In genomic region chr10:10252540-10253318, GRCm38 (mm10) we compare ENCODE assay signal across 8 mouse cellular contexts.
A peak's percentile ranks its signal among the peaks of the same experiment; 100 is the strongest.
DNase-seq lines count a peak whose midpoint lies in the region; ATAC-seq and TF ChIP-seq lines count a peak whose summit lies in the region.
"Had no signal": no experiment of that assay in that cellular context is flagged by ENCODE, and none has a peak within 500 bp of the region (broad histone marks: within the 10 kb centered on the region; RNA-seq: fewer than 3 reads in every experiment).

No protein-coding gene starts in this region.

- H3K4me3 ChIP-seq in midbrain, embryonic 14.5 days (replicated peaks; ENCODE audit: low read depth, low read length): no peak overlapping the region
- H3K4me3 ChIP-seq in midbrain, embryonic 15.5 days: no peak overlapping the region
- no peak overlapping the region for H3K4me3 ChIP-seq in bone marrow, adult 2 months (replicated peaks; ENCODE audit: control insufficient read depth, low read depth, low read length)
- H3K4me3 ChIP-seq: erythroblast, embryonic 14.5 days had no signal

- no peaks in the 10 kb centered on the region for H3K27me3 ChIP-seq in midbrain, embryonic 14.5 days (ENCODE audit: control insufficient read depth, insufficient read depth, low read length)
- no peaks in the 10 kb centered on the region for H3K27me3 ChIP-seq in midbrain, embryonic 15.5 days (replicated peaks)

- H3K4me2 ChIP-seq in midbrain, embryonic 14.5 days (ENCODE audit: low read length): no peak overlapping the region
- H3K4me2 ChIP-seq in midbrain, embryonic 15.5 days: no peak overlapping the region

- peak; percentile 11 for DNase-seq in midbrain, embryonic 14.5 days
- peak; percentile 13 for DNase-seq in right cerebral cortex, postnatal 25 days
- no peak for DNase-seq in gastrocnemius, postnatal 4 days (ENCODE audit: low spot score in 2 of 2)
- DNase-seq in testis, postnatal 14 days (ENCODE audit: low spot score): no peak

- no peaks in the 10 kb centered on the region for H3K9me3 ChIP-seq in midbrain, embryonic 14.5 days (ENCODE audit: control insufficient read depth, low read length)
- H3K9me3 ChIP-seq in midbrain, embryonic 15.5 days: no peaks in the 10 kb centered on the region

- no peak for TF ChIP-seq POLR2A in bone marrow, adult 2 months (IDR thresholded peaks at IDR 0.05; ENCODE audit: borderline replicate concordance, control insufficient read depth, low read depth, low read length)

- 76% methylated on average over 8 of the region's 8 CpGs for WGBS in midbrain, embryonic 14.5 days
- WGBS in midbrain, embryonic 15.5 days: 71% methylated on average over 8 of the region's 8 CpGs
- WGBS in bone marrow, adult 2 months: 60% methylated on average over 8 of the region's 8 CpGs

- H3K4me1 ChIP-seq in midbrain, embryonic 14.5 days (ENCODE audit: control insufficient read depth, insufficient read depth, low read length): no peaks in the 10 kb centered on the region
- H3K4me1 ChIP-seq in midbrain, embryonic 15.5 days: no peaks in the 10 kb centered on the region
- no peaks in the 10 kb centered on the region for H3K4me1 ChIP-seq in bone marrow, adult 2 months (ENCODE audit: control insufficient read depth, insufficient read depth, low read length)

- no peak overlapping the region for H3K27ac ChIP-seq in midbrain, embryonic 14.5 days (replicated peaks; ENCODE audit: low read depth, low read length)
- no peak overlapping the region for H3K27ac ChIP-seq in midbrain, embryonic 15.5 days
- no peak overlapping the region for H3K27ac ChIP-seq in bone marrow, adult 2 months (ENCODE audit: control insufficient read depth, insufficient read depth, low read depth, low read length, poor library complexity)

- H3K9ac ChIP-seq in midbrain, embryonic 14.5 days (replicated peaks; ENCODE audit: low read length): no peak overlapping the region
- no peak overlapping the region for H3K9ac ChIP-seq in midbrain, embryonic 15.5 days

- TF ChIP-seq CTCF in bone marrow, adult 2 months (IDR thresholded peaks at IDR 0.05; ENCODE audit: control insufficient read depth, insufficient read depth, low read length): 0 out of 2 replicates have a peak, but pooled peaks have one; percentile 4

- H3K36me3 ChIP-seq in midbrain, embryonic 14.5 days (ENCODE audit: control insufficient read depth, insufficient read depth, low read length): no peaks in the 10 kb centered on the region
- H3K36me3 ChIP-seq in midbrain, embryonic 15.5 days (replicated peaks): no peaks in the 10 kb centered on the region

- no peak for ATAC-seq in midbrain, embryonic 14.5 days (ENCODE audit: low FRiP score, low TSS enrichment)
- ATAC-seq in midbrain, embryonic 15.5 days (replicated peaks): no peak
- ATAC-seq in frontal cortex, adult (ENCODE audit: low TSS enrichment): peak; percentile 83

Comparison
In these comparisons a context has a peak if more than half of its experiments do, and no peak if none do; other contexts are left out.
1. DNase-seq: peak in midbrain, embryonic 14.5 days (single experiment) and right cerebral cortex, postnatal 25 days (single experiment); none in gastrocnemius, postnatal 4 days (0 of 2) and testis, postnatal 14 days (single experiment).